Mouse (Mus musculus): ENCODE data around the gene Olfr518.

DNA sequence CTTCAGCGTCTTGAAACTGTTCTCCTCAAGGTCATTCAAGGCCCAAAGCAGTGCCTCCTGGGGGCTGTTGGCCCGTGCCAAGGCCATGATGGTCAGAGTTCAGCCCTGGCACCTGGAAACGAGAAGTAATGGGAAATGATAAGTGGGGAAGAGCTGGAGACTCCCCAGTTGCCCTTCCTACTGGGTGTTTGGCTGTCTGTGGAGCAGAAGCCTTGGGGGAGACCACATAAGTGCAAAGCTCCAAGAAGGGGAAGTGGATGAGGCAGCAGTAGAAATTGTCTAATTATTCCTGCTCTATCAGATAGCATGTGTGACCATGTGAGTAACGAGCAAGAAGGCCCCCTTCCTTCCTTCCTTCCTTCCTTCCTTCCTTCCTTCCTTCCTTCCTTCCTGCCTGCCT lies 42.2 kb upstream of the Olfr518 start:
- TF ChIP-seq GATA1 (IDR thresholded peaks at IDR 0.05; ENCODE audit: low read length) (no peak), TAL1 (IDR thresholded peaks at IDR 0.05; ENCODE audit: low read length) (no peak)
